Mouse (Mus musculus): ENCODE results near the gene Gm6592. TPM values are rescaled to one million over a fixed set of nuclear protein-coding genes. Genes with fewer than 3 reads are reported as not detected.

Gene Gm6592
- total and polyA plus RNA-seq, 3 experiments: not detected

GRCm38 (mm10) chrX:8891975-8892342, 48.2 kb downstream of the Gm6592 start:
- H3K4me1 ChIP-seq (ENCODE audit: insufficient read depth, low read depth, low read length): no peaks in the 10 kb centered on the region
- no peak for TF ChIP-seq TAL1 (conservative IDR thresholded peaks at IDR 0.05; ENCODE audit: low read depth, low read length)
- TF ChIP-seq GATA1 (IDR thresholded peaks at IDR 0.05; ENCODE audit: borderline replicate concordance, low read length): no peak
- TF ChIP-seq GATA2 (IDR thresholded peaks at IDR 0.05; ENCODE audit: borderline replicate concordance, low read depth, low read length): no peak
- no peak for TF ChIP-seq POLR2AphosphoS5 (IDR thresholded peaks at IDR 0.05; ENCODE audit: insufficient replicate concordance, low read depth, low read length)
- TF ChIP-seq CTCF (IDR thresholded peaks at IDR 0.05; ENCODE audit: low read depth, low read length): no peak
- peaks cover 10% of the 10 kb centered on the region for H3K36me3 ChIP-seq (replicated peaks)
- DNase-seq (ENCODE audit: low spot score) (no peak), ATAC-seq (ENCODE audit: extremely low read depth, insufficient number of reproducible peaks, low FRiP score, poor library complexity, severe bottlenecking) (no peak)
- H3K27me3 ChIP-seq (ENCODE audit: insufficient read depth, low read length): peaks cover 3% of the 10 kb centered on the region; the same call in 1 of the 2 replicates
- H3K4me3 ChIP-seq (ENCODE audit: low read depth, low read length): no peak overlapping the region
- peaks cover 4% of the 10 kb centered on the region; the same call in 1 of the 2 replicates for H3K9me3 ChIP-seq (replicated peaks)

- H3K36me3 ChIP-seq (replicated peaks): peaks cover 10% of the 10 kb centered on the region
- H3K4me3 ChIP-seq (ENCODE audit: low read depth, low read length): no peak within 1 kb of the TSS
- TF ChIP-seq POLR2AphosphoS5 (IDR thresholded peaks at IDR 0.05; ENCODE audit: insufficient replicate concordance, low read depth, low read length): no peak
- DNase-seq (ENCODE audit: low spot score) (no peak), ATAC-seq (ENCODE audit: extremely low read depth, insufficient number of reproducible peaks, low FRiP score, poor library complexity, severe bottlenecking) (no peak)
- peaks cover 4% of the 10 kb centered on the region; the same call in 1 of the 2 replicates for H3K9me3 ChIP-seq (replicated peaks)
- H3K27me3 ChIP-seq (ENCODE audit: insufficient read depth, low read length): peaks cover 3% of the 10 kb centered on the region; the same call in 1 of the 2 replicates
- no peaks in the 10 kb centered on the region for H3K4me1 ChIP-seq (ENCODE audit: insufficient read depth, low read depth, low read length)
These were observed 48.8 kb downstream of the Gm6592 start, which contains the start of gene B630019K06Rik for GRCm38 (mm10) chrX:8892343-8893155. Gene B630019K06Rik, plus strand, starts transcription at chrX:8892382.

DNA sequence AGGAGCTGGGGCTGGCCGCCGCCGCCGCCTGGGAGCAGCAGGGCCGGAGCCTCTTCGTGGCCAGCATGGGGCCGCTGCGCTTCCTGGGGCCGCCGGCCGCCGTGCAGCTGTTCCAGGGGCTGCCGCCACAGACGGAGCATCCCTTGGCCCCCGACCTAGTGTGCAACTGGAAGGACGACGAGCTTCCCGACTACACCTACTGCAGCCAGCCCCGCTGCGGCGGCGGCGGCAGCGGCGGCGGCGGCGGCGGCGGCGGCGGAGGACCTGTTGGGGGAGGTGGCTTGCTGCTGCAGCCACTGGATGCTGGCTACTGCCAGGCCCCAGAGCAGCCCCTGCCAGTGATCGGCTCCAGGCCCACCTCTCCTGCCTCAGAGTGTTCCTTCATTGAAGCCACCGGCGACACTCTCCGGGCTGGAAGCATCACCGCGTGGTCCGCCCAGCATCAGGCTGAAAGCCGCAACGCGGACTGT, 49.4 kb downstream of the Gm6592 start:
- Histone ChIP-seq H3K9me3 (replicated peaks) (peaks cover 4% of the 10 kb centered on the region; the same call in 1 of the 2 replicates), H3K27me3 (ENCODE audit: insufficient read depth, low read length) (peaks cover 3% of the 10 kb centered on the region; the same call in 1 of the 2 replicates), H3K36me3 (replicated peaks) (peaks cover 6% of the 10 kb centered on the region), H3K4me3 (ENCODE audit: low read depth, low read length) (no peak overlapping the region), H3K4me1 (ENCODE audit: insufficient read depth, low read depth, low read length) (no peaks in the 10 kb centered on the region)
- no peak for DNase-seq (ENCODE audit: low spot score)
- ATAC-seq (ENCODE audit: extremely low read depth, insufficient number of reproducible peaks, low FRiP score, poor library complexity, severe bottlenecking): no peak
- TF ChIP-seq GATA1 (IDR thresholded peaks at IDR 0.05; ENCODE audit: borderline replicate concordance, low read length) (no peak), CTCF (IDR thresholded peaks at IDR 0.05; ENCODE audit: low read depth, low read length) (no peak), POLR2AphosphoS5 (IDR thresholded peaks at IDR 0.05; ENCODE audit: insufficient replicate concordance, low read depth, low read length) (no peak), TAL1 (conservative IDR thresholded peaks at IDR 0.05; ENCODE audit: low read depth, low read length) (no peak), GATA2 (IDR thresholded peaks at IDR 0.05; ENCODE audit: borderline replicate concordance, low read depth, low read length) (no peak)

Other genes with a start within 250 kb of the Gm6592 start
- 3.5 TPM in 1 of 2 replicates, not detected in the other for gene Ssxb8, start 153.2 kb upstream of the Gm6592 start, total RNA-seq (2014; fragmentation: Nextera tagmentation)
- gene Ssxb8, start 153.2 kb upstream of the Gm6592 start, total RNA-seq (2017): not detected in 2 replicates
- not detected in 2 replicates for gene Ssxb8, start 153.2 kb upstream of the Gm6592 start, polyA plus RNA-seq (2012)
- gene Ssx9, start 95.6 kb upstream of the Gm6592 start, total RNA-seq (2014; fragmentation: Nextera tagmentation): not detected in 2 replicates
- gene Ssx9, start 95.6 kb upstream of the Gm6592 start, total RNA-seq (2017): not detected in 2 replicates
- gene Ssx9, start 95.6 kb upstream of the Gm6592 start, polyA plus RNA-seq (2012): not detected in 2 replicates
- gene Ssxb5, start 40.3 kb upstream of the Gm6592 start, total RNA-seq (2014; fragmentation: Nextera tagmentation): not detected in 2 replicates
- gene Ssxb5, start 40.3 kb upstream of the Gm6592 start, total RNA-seq (2017): not detected in 2 replicates
- not detected in 2 replicates for gene Ssxb5, start 40.3 kb upstream of the Gm6592 start, polyA plus RNA-seq (2012)
- 95.6 and 101 TPM in 2 replicates for gene Gm5751, start 30.3 kb downstream of the Gm6592 start, total RNA-seq (2014; fragmentation: Nextera tagmentation)
- 39.6 and 40.8 TPM in 2 replicates for gene Gm5751, start 30.3 kb downstream of the Gm6592 start, total RNA-seq (2017)
- 0.19 and 1.2 TPM in 2 replicates for gene Gm5751, start 30.3 kb downstream of the Gm6592 start, polyA plus RNA-seq (2012)
- gene B630019K06Rik, start 48.4 kb downstream of the Gm6592 start, total RNA-seq (2014; fragmentation: Nextera tagmentation): 0.39 and 1.2 TPM in 2 replicates
- gene B630019K06Rik, start 48.4 kb downstream of the Gm6592 start, total RNA-seq (2017): 0.11 and 0.12 TPM in 2 replicates
- 0.15 TPM in 2 replicates for gene B630019K06Rik, start 48.4 kb downstream of the Gm6592 start, polyA plus RNA-seq (2012)
- not detected in 2 replicates for gene Fthl17b, start 119.0 kb downstream of the Gm6592 start, total RNA-seq (2014; fragmentation: Nextera tagmentation)
- gene Fthl17b, start 119.0 kb downstream of the Gm6592 start, total RNA-seq (2017): not detected in 2 replicates
- gene Fthl17b, start 119.0 kb downstream of the Gm6592 start, polyA plus RNA-seq (2012): not detected in 2 replicates
- not detected in 2 replicates for gene Fthl17c, start 132.6 kb downstream of the Gm6592 start, total RNA-seq (2014; fragmentation: Nextera tagmentation)
- gene Fthl17c, start 132.6 kb downstream of the Gm6592 start, total RNA-seq (2017): not detected in 2 replicates
- gene Fthl17c, start 132.6 kb downstream of the Gm6592 start, polyA plus RNA-seq (2012): not detected in 2 replicates
- gene Fthl17d, start 142.8 kb downstream of the Gm6592 start, total RNA-seq (2014; fragmentation: Nextera tagmentation): not detected in 2 replicates
- gene Fthl17d, start 142.8 kb downstream of the Gm6592 start, total RNA-seq (2017): not detected in 2 replicates
- gene Fthl17d, start 142.8 kb downstream of the Gm6592 start, polyA plus RNA-seq (2012): not detected in 2 replicates
- not detected in 2 replicates for gene Fthl17e, start 189.5 kb downstream of the Gm6592 start, total RNA-seq (2014; fragmentation: Nextera tagmentation)
- gene Fthl17e, start 189.5 kb downstream of the Gm6592 start, total RNA-seq (2017): not detected in 2 replicates
- gene Fthl17e, start 189.5 kb downstream of the Gm6592 start, polyA plus RNA-seq (2012): not detected in 2 replicates
- gene Fthl17f, start 219.0 kb downstream of the Gm6592 start, total RNA-seq (2014; fragmentation: Nextera tagmentation): not detected in 2 replicates
- 0.22 TPM in 1 of 2 replicates, not detected in the other for gene Fthl17f, start 219.0 kb downstream of the Gm6592 start, total RNA-seq (2017)
- gene Fthl17f, start 219.0 kb downstream of the Gm6592 start, polyA plus RNA-seq (2012): not detected in 2 replicates